9 mouse cellular contexts compared by ENCODE assay signal in the genomic region with DNA sequence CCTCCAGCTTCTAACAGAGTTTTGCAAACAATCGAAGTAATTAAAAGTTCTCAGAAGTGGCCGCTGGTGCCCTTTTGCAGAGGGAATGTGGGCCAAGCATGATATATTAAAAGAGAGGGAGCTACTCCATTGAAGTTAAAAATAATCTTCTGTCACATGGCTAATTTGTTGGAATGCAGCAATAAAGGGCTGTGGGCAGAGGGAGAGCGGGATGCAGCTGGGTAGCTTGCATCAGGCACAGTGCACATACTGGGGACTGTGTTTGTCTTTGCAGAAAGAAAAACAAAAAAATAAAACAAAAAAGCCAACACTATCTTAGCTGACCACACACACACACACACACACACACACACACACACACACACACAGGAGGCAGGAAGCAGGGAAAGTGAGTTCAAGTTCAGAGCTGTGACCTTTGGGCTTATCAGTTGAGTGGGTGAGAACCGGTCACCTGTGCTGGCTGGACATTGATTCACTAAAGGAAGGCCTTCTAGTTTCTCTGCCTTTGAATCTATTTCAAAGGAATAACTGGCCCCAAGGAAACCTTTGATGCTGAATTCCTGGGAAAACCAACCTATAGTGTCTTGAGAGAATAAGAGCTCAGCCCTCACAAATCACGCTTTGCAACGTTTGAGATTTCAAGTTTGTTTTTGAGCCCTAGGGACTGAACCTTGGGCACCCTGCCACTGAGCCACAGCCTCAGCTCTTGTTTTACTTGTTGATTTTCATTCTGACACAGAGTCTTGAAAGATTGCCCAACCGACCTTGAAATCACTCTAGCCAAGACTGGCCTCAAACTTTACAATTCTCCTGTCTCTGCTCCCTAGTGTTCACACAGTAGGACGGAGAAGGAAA. TPM values are rescaled to one million over a fixed set of nuclear protein-coding genes. Genes with fewer than 3 reads are reported as not detected.
DNase-seq lines count a peak whose midpoint lies in the region; ATAC-seq lines count a peak whose summit lies in the region.
"Had no signal": no experiment of that assay in that cellular context is flagged by ENCODE, and none has a peak within 500 bp of the region (broad histone marks: within the 10 kb centered on the region; RNA-seq: fewer than 3 reads in every experiment).

No protein-coding gene starts in this region.

- peak; percentile 88 for DNase-seq in heart, adult 11 months
- DNase-seq in heart, postnatal 25 days (ENCODE audit: low spot score), result no peak
- DNase-seq in adipocyte (ENCODE audit: low spot score), result peak; percentile 96
- DNase-seq in urinary bladder, postnatal 25 days (ENCODE audit: low spot score), result no peak
- no peak for DNase-seq in cerebellum, postnatal 25 days

- no peak overlapping the region for H3K4me3 ChIP-seq in heart, embryonic 14.5 days (ENCODE audit: control insufficient read depth in 1 of 2, insufficient read depth in 1 of 2, low read depth in 1 of 2, low read length in 2 of 2)
- no peak overlapping the region for H3K4me3 ChIP-seq in lung, embryonic 16.5 days (ENCODE audit: low read length)
- H3K4me3 ChIP-seq: limb, embryonic 12.5 days had no signal

- peak overlapping the region; percentile 86 to 93 for H3K27ac ChIP-seq in heart, embryonic 14.5 days (replicated peaks in 1 of 2; ENCODE audit: control insufficient read depth in 1 of 2, insufficient read depth in 1 of 2, low read depth in 2 of 2, low read length in 2 of 2)
- H3K27ac ChIP-seq in lung, embryonic 16.5 days (ENCODE audit: low read length), result peak overlapping the region; percentile 78
- H3K27ac ChIP-seq: limb, embryonic 12.5 days had no signal

- peak overlapping the region; percentile 20; the same call in 1 of the 2 replicates for H3K4me2 ChIP-seq in heart, embryonic 14.5 days (ENCODE audit: low read length)
- no peak overlapping the region for H3K4me2 ChIP-seq in lung, embryonic 16.5 days (ENCODE audit: low read depth, low read length)
- H3K4me2 ChIP-seq: limb, embryonic 12.5 days had no signal

- intact Hi-C loops in heart, postnatal 25 days (cut with DNase I), result no loop called here

- 35% methylated on average over 8 of the region's 8 CpGs for WGBS in heart, embryonic 14.5 days
- WGBS in lung, embryonic 16.5 days, result 29% methylated on average over 8 of the region's 8 CpGs

- 0 out of 2 replicates have a peak overlapping the region, but pooled peaks have one; percentile 31 for H3K9ac ChIP-seq in heart, embryonic 14.5 days (ENCODE audit: low read length)
- H3K9ac ChIP-seq in lung, embryonic 16.5 days (ENCODE audit: low read length), result no peak overlapping the region
- H3K9ac ChIP-seq: limb, embryonic 12.5 days had no signal

- no peaks in the 10 kb centered on the region for H3K36me3 ChIP-seq in heart, embryonic 14.5 days (ENCODE audit: control insufficient read depth, insufficient read depth, low read length)
- no peaks in the 10 kb centered on the region for H3K36me3 ChIP-seq in lung, embryonic 16.5 days (ENCODE audit: control insufficient read depth, insufficient read depth, low read length)
- H3K36me3 ChIP-seq: limb, embryonic 12.5 days had no signal

- no peaks in the 10 kb centered on the region for H3K9me3 ChIP-seq in heart, embryonic 14.5 days (ENCODE audit: control insufficient read depth, low read length)
- H3K9me3 ChIP-seq in lung, embryonic 16.5 days (ENCODE audit: control insufficient read depth, low read length), result no peaks in the 10 kb centered on the region
- H3K9me3 ChIP-seq: limb, embryonic 12.5 days had no signal

- peak; percentile 44; the same call in 1 of the 2 replicates for ATAC-seq in heart, embryonic 14.5 days (ENCODE audit: insufficient number of reproducible peaks, insufficient read depth, low FRiP score, low read depth)
- peak; percentile 77 for ATAC-seq in lung, embryonic 16.5 days (ENCODE audit: low read depth)
- ATAC-seq in megakaryocyte, adult 5-6 weeks (ENCODE audit: poor library complexity, severe bottlenecking), result no peak

- H3K4me1 ChIP-seq in heart, embryonic 14.5 days (ENCODE audit: control insufficient read depth in 2 of 2, insufficient read depth in 2 of 2, low read length in 2 of 2), result peaks cover 27 to 35% of the 10 kb centered on the region in 2 experiments
- peaks cover 12% of the 10 kb centered on the region; the same call in 1 of the 2 replicates for H3K4me1 ChIP-seq in lung, embryonic 16.5 days (replicated peaks; ENCODE audit: control insufficient read depth, insufficient read depth, low read length)

- H3K27me3 ChIP-seq in heart, embryonic 14.5 days (ENCODE audit: control insufficient read depth, insufficient read depth, low read length), result no peaks in the 10 kb centered on the region
- H3K27me3 ChIP-seq in lung, embryonic 16.5 days (ENCODE audit: control insufficient read depth, insufficient read depth, low read depth, low read length), result no peaks in the 10 kb centered on the region
- H3K27me3 ChIP-seq: limb, embryonic 12.5 days had no signal

RNA-seq across cellular contexts. Expression of gene Cyb5b, which starts 21.0 kb away (rescaled TPM):
- 10 to 100 TPM; 32.8 to 36.6 TPM for total RNA-seq in heart, postnatal 25 days (2021)
- polyA plus RNA-seq in heart, embryonic 14.5 days (2014; fragmentation: Nextera tagmentation; extraction: Ambion mirVana), result 65.6 and 71.9 TPM in 2 replicates
- 76.5 and 84.0 TPM in 2 replicates for polyA plus RNA-seq in lung, embryonic 16.5 days (2015; fragmentation: Nextera tagmentation; extraction: Ambion mirVana)
- 41.8 and 43.9 TPM in 2 replicates for total RNA-seq in megakaryocyte, adult 5-6 weeks (2015)
- 43.9 and 46.7 TPM in 2 replicates for total RNA-seq in megakaryocyte, adult 5-6 weeks (2017)

RNA-seq across cellular contexts. Expression of gene Terf2, which starts 33.1 kb away (rescaled TPM):
- 10 to 100 TPM; 10.5 to 13.2 TPM for total RNA-seq in heart, postnatal 25 days (2021)
- polyA plus RNA-seq in heart, embryonic 14.5 days (2014; fragmentation: Nextera tagmentation; extraction: Ambion mirVana), result 8.3 and 9.8 TPM in 2 replicates
- polyA plus RNA-seq in lung, embryonic 16.5 days (2015; fragmentation: Nextera tagmentation; extraction: Ambion mirVana), result 16.8 and 18.4 TPM in 2 replicates
- total RNA-seq in megakaryocyte, adult 5-6 weeks (2015), result 22.6 and 26.6 TPM in 2 replicates
- 18.5 and 19.0 TPM in 2 replicates for total RNA-seq in megakaryocyte, adult 5-6 weeks (2017)

Comparison
In these comparisons a context has a peak if more than half of its experiments do, and no peak if none do; other contexts are left out.
1. DNase-seq: peak in heart, adult 11 months (single experiment) and adipocyte (single experiment); none in heart, postnatal 25 days (single experiment), urinary bladder, postnatal 25 days (single experiment) and cerebellum, postnatal 25 days (0 of 2).